15 mouse cellular contexts compared by ENCODE assay signal in the genomic region with DNA sequence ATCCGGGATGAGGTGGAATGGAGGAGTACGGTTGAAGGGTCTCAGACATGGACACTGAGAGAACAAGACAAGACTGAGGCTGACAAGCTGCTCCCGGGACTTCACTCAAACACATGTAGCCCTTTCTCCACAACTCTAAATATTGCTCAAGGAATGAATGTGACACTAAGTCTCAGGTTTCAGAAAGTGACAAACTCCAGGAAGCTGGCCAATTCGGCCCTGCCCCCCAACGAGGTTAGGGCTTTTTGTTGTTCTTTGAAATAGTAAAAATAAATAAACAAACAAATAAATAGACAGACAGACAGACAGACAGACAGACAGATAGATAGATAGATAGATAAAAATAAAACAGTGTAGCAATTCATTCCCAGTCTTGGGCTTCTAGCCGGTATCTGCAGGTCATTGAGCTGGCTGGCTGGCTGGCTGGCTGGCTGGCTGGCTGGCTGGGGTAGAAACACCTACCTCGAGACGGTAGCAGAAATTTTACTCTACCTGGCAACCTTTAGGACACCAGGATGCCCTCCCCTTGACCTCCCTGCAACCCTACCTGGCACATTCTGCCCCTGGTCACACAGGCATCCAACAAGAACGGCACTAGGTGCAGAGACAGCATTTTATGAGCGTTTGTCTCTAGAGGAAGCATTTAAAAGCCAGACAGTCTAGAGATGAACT.
"Had no signal": no experiment of that assay in that cellular context is flagged by ENCODE, and none has a peak within 500 bp of the region (broad histone marks: within the 10 kb centered on the region; RNA-seq: fewer than 3 reads in every experiment).

No protein-coding gene starts in this region.

- ATAC-seq: midbrain, embryonic 16.5 days had no signal

- H3K4me3 ChIP-seq: layer of hippocampus, adult 2 months; left cerebral cortex, adult 2 months; limb, embryonic 13.5 days; midbrain, embryonic 12.5 days; neural tube, embryonic 13.5 days had no signal

- H3K4me2 ChIP-seq: limb, embryonic 13.5 days; midbrain, embryonic 12.5 days; neural tube, embryonic 13.5 days had no signal

- H3K27me3 ChIP-seq: limb, embryonic 13.5 days had no signal

- H3K9me3 ChIP-seq: limb, embryonic 13.5 days; midbrain, embryonic 12.5 days; neural tube, embryonic 13.5 days had no signal

- DNase-seq: kidney, adult 18-20 months; kidney, postnatal 10 days; kidney, postnatal 4 days; lung, adult 18-20 months; lung, postnatal 10 days; right cerebral cortex, postnatal 14 days; thymus, postnatal 4 days had no signal

- H3K9ac ChIP-seq: limb, embryonic 13.5 days; liver, embryonic 14.5 days; midbrain, embryonic 12.5 days; neural tube, embryonic 13.5 days had no signal

- H3K27ac ChIP-seq: layer of hippocampus, adult 2 months; left cerebral cortex, adult 2 months; limb, embryonic 13.5 days; liver, embryonic 14.5 days; midbrain, embryonic 12.5 days; neural tube, embryonic 13.5 days; stomach, postnatal 0 days had no signal

- H3K36me3 ChIP-seq: limb, embryonic 13.5 days; midbrain, embryonic 12.5 days; neural tube, embryonic 13.5 days had no signal
